Comparison of ENCODE assay signal across 16 mouse cellular contexts in genomic region chr5:66149111-66149510, GRCm38 (mm10). TPM values are rescaled to one million over a fixed set of nuclear protein-coding genes. Genes with fewer than 3 reads are reported as not detected.
DNase-seq lines count a peak whose midpoint lies in the region; ATAC-seq and TF ChIP-seq lines count a peak whose summit lies in the region.
"Had no signal": no experiment of that assay in that cellular context is flagged by ENCODE, and none has a peak within 500 bp of the region (broad histone marks: within the 10 kb centered on the region; RNA-seq: fewer than 3 reads in every experiment).

No protein-coding gene starts in this region.

- H3K9me3 ChIP-seq in heart, embryonic 15.5 days (replicated peaks), result no peaks in the 10 kb centered on the region
- no peaks in the 10 kb centered on the region for H3K9me3 ChIP-seq in lung, embryonic 15.5 days
- no peaks in the 10 kb centered on the region for H3K9me3 ChIP-seq in intestine, embryonic 14.5 days (ENCODE audit: control insufficient read depth, low read length)
- no peaks in the 10 kb centered on the region for H3K9me3 ChIP-seq in stomach, postnatal 0 days (ENCODE audit: control insufficient read depth, low read length)
- H3K9me3 ChIP-seq: hindbrain, embryonic 13.5 days; midbrain, embryonic 15.5 days; neural tube, embryonic 12.5 days had no signal

- TF ChIP-seq CTCF in lung, adult 2 months (IDR thresholded peaks at IDR 0.05; ENCODE audit: insufficient read depth, low read length), result no peak
- no peak for TF ChIP-seq CTCF in stomach, postnatal 0 days (IDR thresholded peaks at IDR 0.05; ENCODE audit: low read depth)

- H3K9ac ChIP-seq in heart, embryonic 15.5 days, result no peak overlapping the region
- peak overlapping the region; percentile 8; the same call in 1 of the 2 replicates for H3K9ac ChIP-seq in lung, embryonic 15.5 days
- no peak overlapping the region for H3K9ac ChIP-seq in intestine, embryonic 14.5 days (ENCODE audit: low read length)
- no peak overlapping the region for H3K9ac ChIP-seq in stomach, postnatal 0 days (ENCODE audit: low read length)
- H3K9ac ChIP-seq: hindbrain, embryonic 13.5 days; midbrain, embryonic 15.5 days; neural tube, embryonic 12.5 days had no signal

- H3K36me3 ChIP-seq in heart, embryonic 15.5 days, result no peaks in the 10 kb centered on the region
- H3K36me3 ChIP-seq in lung, embryonic 15.5 days, result no peaks in the 10 kb centered on the region
- no peaks in the 10 kb centered on the region for H3K36me3 ChIP-seq in intestine, embryonic 14.5 days (ENCODE audit: control insufficient read depth, insufficient read depth, low read length)
- H3K36me3 ChIP-seq in stomach, postnatal 0 days (ENCODE audit: control insufficient read depth, insufficient read depth, low read length), result no peaks in the 10 kb centered on the region
- H3K36me3 ChIP-seq: hindbrain, embryonic 13.5 days; midbrain, embryonic 15.5 days; neural tube, embryonic 12.5 days had no signal

- H3K4me3 ChIP-seq in heart, embryonic 15.5 days, result no peak overlapping the region
- H3K4me3 ChIP-seq in lung, embryonic 15.5 days, result peak overlapping the region; percentile 57
- no peak overlapping the region for H3K4me3 ChIP-seq in lung, adult 2 months (replicated peaks; ENCODE audit: extremely low read depth, low read depth, low read length)
- peak overlapping the region; percentile 38; the same call in 1 of the 2 replicates for H3K4me3 ChIP-seq in intestine, embryonic 14.5 days (ENCODE audit: low read depth, low read length)
- 0 out of 2 replicates have a peak overlapping the region, but pooled peaks have one; percentile 12 for H3K4me3 ChIP-seq in stomach, postnatal 0 days (ENCODE audit: low read depth, low read length)
- H3K4me3 ChIP-seq: midbrain, embryonic 15.5 days; neural tube, embryonic 12.5 days had no signal

- no peak for DNase-seq in heart, adult 18-20 months
- DNase-seq in lung, adult 2 months, result no peak
- DNase-seq in intestine, embryonic 14.5 days (ENCODE audit: low spot score), result no peak
- no peak for DNase-seq in stomach, postnatal 0 days (ENCODE audit: low spot score)
- no peak for DNase-seq in gastrocnemius, postnatal 14 days
- DNase-seq: cerebellum, postnatal 36 days; lung, postnatal 10 days; spleen, adult 18-20 months; thymus, adult 18-20 months had no signal

- peak overlapping the region; percentile 2; the same call in 1 of the 2 replicates for H3K4me2 ChIP-seq in heart, embryonic 15.5 days
- H3K4me2 ChIP-seq in lung, embryonic 15.5 days, result peak overlapping the region; percentile 87
- H3K4me2 ChIP-seq in intestine, embryonic 14.5 days (ENCODE audit: low read length), result peak overlapping the region; percentile 56
- H3K4me2 ChIP-seq in stomach, postnatal 0 days (replicated peaks; ENCODE audit: low read depth), result peak overlapping the region; percentile 70
- H3K4me2 ChIP-seq: hindbrain, embryonic 13.5 days had no signal

- no peak for TF ChIP-seq POLR2A in lung, adult 2 months (IDR thresholded peaks at IDR 0.05; ENCODE audit: borderline replicate concordance, extremely low read depth, low read depth, low read length)

- H3K27me3 ChIP-seq in heart, embryonic 15.5 days, result peaks cover 20% of the 10 kb centered on the region
- H3K27me3 ChIP-seq in lung, embryonic 15.5 days, result peaks cover 30% of the 10 kb centered on the region
- H3K27me3 ChIP-seq in intestine, embryonic 14.5 days (replicated peaks; ENCODE audit: control insufficient read depth, insufficient read depth, low read length), result peaks cover 22% of the 10 kb centered on the region; the same call in 1 of the 2 replicates
- H3K27me3 ChIP-seq in stomach, postnatal 0 days (ENCODE audit: control insufficient read depth, insufficient read depth, low read length), result no peaks in the 10 kb centered on the region

- no peak overlapping the region for H3K27ac ChIP-seq in heart, embryonic 15.5 days
- no peak overlapping the region for H3K27ac ChIP-seq in lung, embryonic 15.5 days
- H3K27ac ChIP-seq in intestine, embryonic 14.5 days (ENCODE audit: low read depth), result no peak overlapping the region
- H3K27ac ChIP-seq in stomach, postnatal 0 days (replicated peaks), result peak overlapping the region; percentile 49; the same call in 1 of the 2 replicates
- H3K27ac ChIP-seq: hindbrain, embryonic 13.5 days; midbrain, embryonic 15.5 days; neural tube, embryonic 12.5 days had no signal

- intact Hi-C loops in gastrocnemius, postnatal 14 days (cut with DNase I; ENCODE audit: low total_unique reads), result no loop called here

- no peak for ATAC-seq in heart, embryonic 15.5 days (replicated peaks; ENCODE audit: insufficient number of reproducible peaks, insufficient read depth, low FRiP score, low read depth)
- ATAC-seq in lung, embryonic 15.5 days (ENCODE audit: borderline replicate concordance, extremely low read depth, low FRiP score, low TSS enrichment), result no peak
- ATAC-seq in intestine, embryonic 14.5 days (replicated peaks; ENCODE audit: low FRiP score, low TSS enrichment, low read depth), result no peak
- no peak for ATAC-seq in stomach, postnatal 0 days (ENCODE audit: low FRiP score, low TSS enrichment)
- ATAC-seq: activated CD4-positive, CD25-positive, alpha-beta regulatory T cell, adult 4 months; forebrain, embryonic 16.5 days; midbrain, embryonic 15.5 days had no signal

- no peak for TF ChIP-seq EP300 in stomach, postnatal 0 days (optimal IDR thresholded peaks at IDR 0.05)

- peaks cover 7% of the 10 kb centered on the region for H3K4me1 ChIP-seq in heart, embryonic 15.5 days (replicated peaks)
- peaks cover 7% of the 10 kb centered on the region for H3K4me1 ChIP-seq in lung, embryonic 15.5 days
- no peaks in the 10 kb centered on the region; the same call in 1 of the 2 replicates for H3K4me1 ChIP-seq in lung, adult 2 months (ENCODE audit: control insufficient read depth, insufficient read depth, low read length)
- 0 out of 2 replicates have a peak, but pooled peaks cover 3% of the 10 kb centered on the region for H3K4me1 ChIP-seq in intestine, embryonic 14.5 days (replicated peaks; ENCODE audit: control insufficient read depth, insufficient read depth, low read length)
- H3K4me1 ChIP-seq in stomach, postnatal 0 days (replicated peaks; ENCODE audit: control insufficient read depth, insufficient read depth), result no peaks in the 10 kb centered on the region

- WGBS in heart, embryonic 15.5 days, result 75% methylated on average over 2 of the region's 2 CpGs
- 66% methylated on average over 2 of the region's 2 CpGs for WGBS in lung, embryonic 15.5 days
- WGBS in lung, adult 2 months, result 67% methylated on average over 2 of the region's 2 CpGs
- 68% methylated on average over 2 of the region's 2 CpGs for WGBS in intestine, embryonic 14.5 days
- WGBS in stomach, postnatal 0 days, result 64% methylated on average over 2 of the region's 2 CpGs

RNA-seq across cellular contexts. Expression of gene Rbm47, which starts 23.8 kb away (rescaled TPM):
- 2.1 and 6.6 TPM in 2 replicates for polyA plus RNA-seq in heart, embryonic 15.5 days (2015; fragmentation: Nextera tagmentation; extraction: Ambion mirVana)
- 1 to 10 TPM; 2.1 to 5.2 TPM for total RNA-seq in heart, adult 18-20 months (2021)
- 23.6 and 28.5 TPM in 2 replicates for polyA plus RNA-seq in lung, embryonic 15.5 days (2015; fragmentation: Nextera tagmentation; extraction: Ambion mirVana)
- polyA plus RNA-seq in lung, adult 2 months (2012; rRNA removed), result 33.1 and 37.2 TPM in 2 replicates
- polyA plus RNA-seq in intestine, embryonic 14.5 days (2014; fragmentation: Nextera tagmentation; extraction: Ambion mirVana), result 65.1 and 79.2 TPM in 2 replicates
- 70.7 and 73.2 TPM in 2 replicates for polyA plus RNA-seq in stomach, postnatal 0 days (2015; fragmentation: Nextera tagmentation; extraction: Ambion mirVana)
- total RNA-seq in gastrocnemius, postnatal 14 days (2021), result under 1 TPM; 0.80 to 0.84 TPM

Comparison
In these comparisons a context has a peak if more than half of its experiments do, and no peak if none do; other contexts are left out.
1. H3K4me3 ChIP-seq: peak in lung, embryonic 15.5 days (single experiment), intestine, embryonic 14.5 days (single experiment) and stomach, postnatal 0 days (single experiment); none in heart, embryonic 15.5 days (single experiment) and lung, adult 2 months (single experiment).
2. H3K4me2 ChIP-seq: peak in every context shown above with its lines; median percentile 87 in lung, embryonic 15.5 days; 70 in stomach, postnatal 0 days; 56 in intestine, embryonic 14.5 days; 2 in heart, embryonic 15.5 days.